Mouse (Mus musculus) 3134 (cell line): ENCODE measurements at regions not wholly inside any gene's neighbourhood (a gene's known extent, or its start where the extent isn't known, plus 50 kb on each side); places are given as distances from the start of the nearest gene placed in this dataset.

ENCODE experiments used
- DNase-seq: peaks from one replicate; pipeline ENCODE4 v3.0.0-alpha.2; 2011; ENCODE audit warnings: low spot score; ENCODE audit not compliant: insufficient read length; ENCODE audit errors: extremely low read depth

DNA sequence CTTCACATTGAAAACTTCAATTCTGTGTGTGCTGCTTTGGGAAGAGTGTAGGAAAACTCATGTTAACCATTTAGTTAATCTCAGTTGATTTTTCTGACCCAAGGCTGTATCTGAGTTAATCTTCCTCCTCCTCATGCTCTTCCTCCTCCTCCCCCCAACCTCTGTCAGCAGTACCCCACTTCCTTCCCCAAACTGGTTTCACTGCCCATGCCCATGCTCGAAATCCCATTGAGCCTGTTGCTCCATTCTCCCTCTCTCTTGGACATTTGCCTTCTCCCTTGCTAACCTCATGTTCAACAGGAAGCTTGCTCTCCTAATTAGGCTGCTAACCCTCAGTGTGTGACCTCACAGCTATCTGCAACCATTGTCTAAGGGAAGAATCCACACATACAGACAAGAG, 203.8 kb downstream of the Rsl24d1 start:
- no peak for DNase-seq

- no peak for DNase-seq
Observed at GRCm38 (mm10) chr9:73319704-73320307, 206.6 kb downstream of the Rsl24d1 start.

- DNase-seq, result no peak
Observed at GRCm38 (mm10) chr9:73331066-73331465, 217.8 kb downstream of the Rsl24d1 start.

DNA sequence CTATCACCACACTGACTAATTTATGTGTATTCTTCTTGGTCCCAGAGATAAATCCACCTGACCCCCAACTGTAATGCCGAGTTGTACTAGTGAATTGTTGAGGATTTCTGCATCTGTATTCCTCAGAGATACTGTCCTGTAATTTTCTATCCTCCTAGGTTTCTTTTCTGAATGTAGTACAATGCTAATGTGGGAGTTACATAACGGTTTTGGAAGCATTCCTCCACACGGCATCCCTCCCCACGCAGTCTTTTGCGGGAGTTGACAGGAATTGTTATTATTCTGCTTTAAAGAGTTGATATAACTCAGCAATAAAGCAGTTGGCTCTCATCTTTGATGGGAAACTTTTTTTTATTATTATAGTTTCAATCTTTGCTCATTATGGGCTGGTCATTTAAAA, 222.8 kb downstream of the Rsl24d1 start:
- DNase-seq, result no peak

- DNase-seq, result no peak
Observed at GRCm38 (mm10) chr9:73337045-73337740, 224.0 kb downstream of the Rsl24d1 start.

GRCm38 (mm10) chr9:73355876-73356275, 242.7 kb downstream of the Rsl24d1 start:
- DNase-seq, result no peak

DNA sequence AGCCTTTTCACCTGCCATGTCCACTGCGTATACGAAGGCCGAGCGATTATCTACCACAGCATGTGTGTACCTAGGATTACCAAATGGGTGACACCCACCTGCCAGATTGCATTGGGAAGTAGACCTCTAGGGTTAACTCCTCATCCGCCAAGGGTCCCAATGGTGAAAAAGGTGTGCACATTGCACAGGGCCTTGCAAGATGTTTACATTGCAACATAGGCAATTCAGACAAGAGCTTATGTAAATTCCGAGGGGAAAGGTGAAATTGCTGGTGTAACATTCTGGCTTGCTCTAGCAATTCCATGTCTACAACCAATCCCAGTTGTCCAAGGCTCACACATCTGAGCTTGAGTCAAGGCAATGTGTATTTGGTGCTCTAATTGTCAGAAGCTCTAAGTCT, 245.7 kb downstream of the Rsl24d1 start:
- DNase-seq, result no peak

GRCm38 (mm10) chr9:73380768-73381167, 267.5 kb downstream of the Rsl24d1 start:
- DNase-seq, result no peak

DNA sequence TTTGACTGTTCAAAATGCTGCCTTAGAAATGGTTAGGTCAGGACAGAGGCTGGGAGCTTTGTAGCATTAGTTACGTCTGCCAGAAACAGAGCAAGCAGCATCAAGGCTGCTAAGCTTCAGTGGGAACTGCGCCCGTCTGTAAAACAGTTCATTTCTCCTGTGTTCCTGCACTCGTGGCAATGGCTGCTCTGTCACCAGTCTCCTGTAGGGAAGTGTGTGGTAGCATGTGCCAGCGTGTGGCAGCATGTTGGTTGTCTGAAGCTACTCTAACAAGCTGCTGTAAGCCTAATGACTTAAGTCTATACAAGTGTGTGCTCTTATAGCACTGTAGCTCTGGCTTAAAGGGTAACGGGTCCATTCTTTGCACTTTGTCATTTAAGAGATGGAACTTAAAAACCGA, 278.8 kb downstream of the Rsl24d1 start:
- no peak for DNase-seq

- no peak for DNase-seq
Observed at GRCm38 (mm10) chr9:73413367-73413930, 300.2 kb downstream of the Rsl24d1 start.

- DNase-seq, result no peak
Observed at GRCm38 (mm10) chr9:73416084-73416777, 303.0 kb downstream of the Rsl24d1 start.
